Mouse (Mus musculus): ENCODE measurements around the gene Gm26741. TPM values are rescaled to one million over a fixed set of nuclear protein-coding genes. Genes with fewer than 3 reads are reported as not detected.
"Not testable (repeated sequence)": the region's sequence is repeated elsewhere in the genome, so short reads cannot be mapped to it uniquely, and the experiment has no call there.

Gm26741 gene
- not detected in 2 replicates for polyA plus RNA-seq (2015; fragmentation: Nextera tagmentation; extraction: Ambion mirVana)

DNA sequence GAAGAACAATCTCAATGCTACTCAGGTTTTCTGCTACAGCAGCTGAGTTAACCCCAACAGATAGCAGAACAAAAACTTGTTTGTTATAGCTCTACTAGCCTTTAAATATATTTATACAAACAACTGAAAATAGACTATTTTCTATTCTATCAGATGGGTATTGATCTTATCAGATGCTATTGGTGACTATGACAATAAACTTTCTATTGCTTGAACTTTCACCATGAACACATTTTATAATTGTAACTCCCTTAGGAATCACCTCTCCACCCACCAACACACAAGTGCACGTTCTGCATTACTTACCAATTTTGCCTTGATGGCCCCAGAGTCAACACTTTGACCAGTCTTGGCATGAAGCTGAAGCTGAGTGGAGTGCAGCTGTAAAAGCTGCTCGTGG lies at the start of gene Gm26741:
TSS of gene Gm26741 (plus strand) at position 301 of the 400 bp plus-strand sequence.
- H3K27me3 ChIP-seq (ENCODE audit: control insufficient read depth, insufficient read depth, low read length): no peaks in the 10 kb centered on the region
- WGBS: 71% methylated on average over 2 of the region's 2 CpGs
- H3K9ac ChIP-seq (ENCODE audit: low read length): no peak within 1 kb of the TSS
- H3K36me3 ChIP-seq (ENCODE audit: control insufficient read depth, insufficient read depth, low read length): no peaks in the 10 kb centered on the region
- H3K9me3 ChIP-seq (replicated peaks; ENCODE audit: control insufficient read depth, low read length): no peaks in the 10 kb centered on the region
- H3K4me3 ChIP-seq (replicated peaks; ENCODE audit: low read length): no peak within 1 kb of the TSS
- H3K4me1 ChIP-seq (ENCODE audit: control insufficient read depth, insufficient read depth, low read length): no peaks in the 10 kb centered on the region
- no peak within 1 kb of the TSS for H3K27ac ChIP-seq (ENCODE audit: low read length)
- no peak for ATAC-seq (ENCODE audit: insufficient read depth, low FRiP score)
- no peak within 1 kb of the TSS for H3K4me2 ChIP-seq (ENCODE audit: low read depth, low read length)

DNA sequence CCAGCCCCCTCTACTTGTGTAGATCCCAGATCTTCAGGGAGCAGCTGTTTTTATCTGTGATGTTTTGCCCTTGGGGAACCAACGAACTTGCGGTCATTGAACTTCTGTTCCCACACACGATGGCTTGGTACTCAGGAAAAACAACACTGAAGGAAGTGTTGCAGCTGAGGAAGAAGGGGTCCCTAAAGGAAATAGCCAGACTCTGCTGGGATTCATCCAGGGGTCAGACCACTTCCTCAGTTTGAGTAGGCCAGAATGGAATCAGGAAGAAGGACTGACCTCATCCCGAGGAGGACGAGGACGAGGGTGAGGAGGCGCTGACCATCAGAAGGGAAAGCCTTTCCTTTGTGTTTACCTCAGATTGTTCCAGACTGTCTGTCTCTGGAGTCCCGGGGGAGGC lies 49.4 kb upstream of the Gm26741 start:
- peaks cover 19% of the 10 kb centered on the region for H3K36me3 ChIP-seq (ENCODE audit: control insufficient read depth, insufficient read depth, low read length)
- H3K9me3 ChIP-seq (replicated peaks; ENCODE audit: control insufficient read depth, low read length): no peaks in the 10 kb centered on the region
- no peak overlapping the region for H3K9ac ChIP-seq (ENCODE audit: low read length)
- H3K27ac ChIP-seq (ENCODE audit: low read length): no peak overlapping the region
- ATAC-seq (ENCODE audit: insufficient read depth, low FRiP score): peak; percentile 58; the same call in 1 of the 2 replicates
- no peaks in the 10 kb centered on the region for H3K27me3 ChIP-seq (ENCODE audit: control insufficient read depth, insufficient read depth, low read length)
- 65% methylated on average over 8 of the region's 8 CpGs for WGBS
- no peaks in the 10 kb centered on the region for H3K4me1 ChIP-seq (ENCODE audit: control insufficient read depth, insufficient read depth, low read length)
- H3K4me3 ChIP-seq (replicated peaks; ENCODE audit: low read length): no peak overlapping the region
- no peak overlapping the region for H3K4me2 ChIP-seq (ENCODE audit: low read depth, low read length)

DNA sequence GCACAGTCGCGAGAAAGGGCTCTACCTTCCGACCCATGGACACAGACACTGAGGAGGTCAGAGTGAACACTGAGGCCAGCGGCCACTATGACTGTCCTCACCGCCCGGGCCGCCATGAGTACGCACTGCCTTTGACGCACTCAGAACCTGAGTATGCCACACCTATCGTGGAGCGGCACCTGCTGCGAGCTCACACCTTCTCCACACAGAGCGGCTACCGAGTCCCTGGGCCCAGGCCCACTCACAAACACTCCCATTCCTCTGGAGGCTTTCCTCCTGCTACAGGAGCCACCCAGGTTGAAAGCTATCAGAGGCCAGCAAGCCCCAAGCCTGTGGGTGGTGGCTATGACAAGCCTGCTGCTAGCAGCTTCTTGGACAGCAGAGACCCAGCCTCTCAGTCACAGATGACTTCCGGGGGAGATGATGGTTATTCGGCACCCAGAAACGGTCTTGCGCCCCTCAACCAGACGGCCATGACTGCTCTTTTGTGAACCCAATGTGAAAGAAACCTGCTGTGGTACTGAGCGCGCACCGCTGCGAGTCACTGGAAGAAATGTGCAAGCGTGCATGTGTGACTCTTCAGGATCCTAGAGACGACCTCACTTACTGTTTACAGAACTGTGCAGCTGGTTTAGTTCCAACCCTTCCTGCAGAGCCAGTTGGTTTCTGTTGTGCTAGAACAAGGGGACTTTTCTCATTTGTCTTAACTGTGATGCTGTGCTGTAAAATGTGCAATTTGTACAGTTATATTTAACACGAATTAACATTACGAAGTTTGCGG lies 38.9 kb upstream of the Gm26741 start:
- ATAC-seq (ENCODE audit: insufficient read depth, low FRiP score): no peak
- Histone ChIP-seq H3K27ac (ENCODE audit: low read length) (no peak overlapping the region), H3K4me2 (ENCODE audit: low read depth, low read length) (no peak overlapping the region), H3K27me3 (ENCODE audit: control insufficient read depth, insufficient read depth, low read length) (no peaks in the 10 kb centered on the region), H3K36me3 (ENCODE audit: control insufficient read depth, insufficient read depth, low read length) (no peaks in the 10 kb centered on the region; the same call in 1 of the 2 replicates), H3K9ac (ENCODE audit: low read length) (no peak overlapping the region), H3K4me3 (replicated peaks; ENCODE audit: low read length) (no peak overlapping the region), H3K9me3 (replicated peaks; ENCODE audit: control insufficient read depth, low read length) (no peaks in the 10 kb centered on the region), H3K4me1 (ENCODE audit: control insufficient read depth, insufficient read depth, low read length) (no peaks in the 10 kb centered on the region)
- WGBS: 80% methylated on average over 28 of the region's 28 CpGs

DNA sequence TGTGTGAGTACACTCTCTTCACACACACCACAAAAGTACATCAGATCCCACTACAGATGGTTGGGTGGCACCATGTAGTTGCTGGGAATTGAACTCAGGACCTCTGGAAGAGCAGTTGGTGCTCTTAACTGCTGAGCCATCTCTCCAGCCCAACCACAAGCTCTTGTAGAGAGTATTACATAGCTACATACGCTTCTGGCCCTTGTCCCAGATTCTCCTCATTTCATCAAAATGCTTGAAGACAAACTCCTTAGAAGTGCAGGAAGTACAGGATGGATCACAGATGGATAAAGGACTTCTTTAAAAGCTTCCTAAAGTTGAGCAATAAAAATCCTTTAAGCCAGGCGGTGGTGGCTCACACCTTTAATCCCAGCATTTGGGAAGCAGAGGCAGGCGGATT lies 36.6 kb upstream of the Gm26741 start:
- Histone ChIP-seq H3K4me3 (replicated peaks; ENCODE audit: low read length) (no peak overlapping the region), H3K27me3 (ENCODE audit: control insufficient read depth, insufficient read depth, low read length) (no peaks in the 10 kb centered on the region), H3K9me3 (replicated peaks; ENCODE audit: control insufficient read depth, low read length) (no peaks in the 10 kb centered on the region), H3K27ac (ENCODE audit: low read length) (no peak overlapping the region), H3K36me3 (ENCODE audit: control insufficient read depth, insufficient read depth, low read length) (no peaks in the 10 kb centered on the region; the same call in 1 of the 2 replicates), H3K4me2 (ENCODE audit: low read depth, low read length) (no peak overlapping the region), H3K4me1 (ENCODE audit: control insufficient read depth, insufficient read depth, low read length) (no peaks in the 10 kb centered on the region), H3K9ac (ENCODE audit: low read length) (no peak overlapping the region)
- 90% methylated on average over 3 of the region's 3 CpGs for WGBS
- ATAC-seq (ENCODE audit: insufficient read depth, low FRiP score): no peak

- Histone ChIP-seq H3K9me3 (replicated peaks; ENCODE audit: control insufficient read depth, low read length) (no peaks in the 10 kb centered on the region), H3K9ac (ENCODE audit: low read length) (no peak overlapping the region), H3K4me3 (replicated peaks; ENCODE audit: low read length) (no peak overlapping the region), H3K27me3 (ENCODE audit: control insufficient read depth, insufficient read depth, low read length) (no peaks in the 10 kb centered on the region), H3K27ac (ENCODE audit: low read length) (no peak overlapping the region), H3K4me2 (ENCODE audit: low read depth, low read length) (no peak overlapping the region), H3K4me1 (ENCODE audit: control insufficient read depth, insufficient read depth, low read length) (no peaks in the 10 kb centered on the region), H3K36me3 (ENCODE audit: control insufficient read depth, insufficient read depth, low read length) (no peaks in the 10 kb centered on the region; the same call in 1 of the 2 replicates)
- 0% methylated on average over 1 of the region's 1 CpGs for WGBS
- no peak for ATAC-seq (ENCODE audit: insufficient read depth, low FRiP score)
These were observed 27.6 kb upstream of the Gm26741 start for GRCm38 (mm10) chr10:52331007-52331406.

DNA sequence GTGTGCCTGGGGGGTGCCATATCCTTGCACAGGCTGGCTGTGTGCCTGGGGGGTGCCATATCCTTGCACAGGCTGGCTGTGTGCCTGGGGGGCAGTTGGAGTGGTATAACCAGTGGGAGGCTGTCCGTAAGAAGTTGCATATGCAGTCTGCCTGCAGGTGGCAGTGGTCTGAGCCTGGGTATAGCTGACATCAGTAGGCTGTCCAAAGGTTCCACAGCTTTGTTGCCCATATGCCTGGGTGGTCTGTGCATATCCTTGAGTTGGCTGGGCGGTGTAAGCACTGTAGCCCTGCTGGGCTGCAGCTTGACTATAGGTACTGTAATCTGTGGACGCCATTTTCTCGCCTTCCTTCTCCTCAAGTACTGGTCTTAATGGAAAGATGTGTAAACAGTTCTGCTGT lies 15.2 kb upstream of the Gm26741 start:
- not testable (repeated sequence) for H3K9ac ChIP-seq (ENCODE audit: low read length); H3K27ac ChIP-seq (ENCODE audit: low read length); H3K4me2 ChIP-seq (ENCODE audit: low read depth, low read length); H3K9me3 ChIP-seq (replicated peaks; ENCODE audit: control insufficient read depth, low read length); H3K4me3 ChIP-seq (replicated peaks; ENCODE audit: low read length); H3K4me1 ChIP-seq (ENCODE audit: control insufficient read depth, insufficient read depth, low read length); H3K27me3 ChIP-seq (ENCODE audit: control insufficient read depth, insufficient read depth, low read length); ATAC-seq (ENCODE audit: insufficient read depth, low FRiP score)
- H3K36me3 ChIP-seq (ENCODE audit: control insufficient read depth, insufficient read depth, low read length): peaks cover 23% of the 10 kb centered on the region
- 93% methylated on average over 4 of the region's 4 CpGs for WGBS

- Histone ChIP-seq H3K27ac (ENCODE audit: low read length) (no peak overlapping the region), H3K9ac (ENCODE audit: low read length) (no peak overlapping the region), H3K36me3 (ENCODE audit: control insufficient read depth, insufficient read depth, low read length) (peaks cover 9% of the 10 kb centered on the region; the same call in 1 of the 2 replicates), H3K27me3 (ENCODE audit: control insufficient read depth, insufficient read depth, low read length) (no peaks in the 10 kb centered on the region), H3K4me1 (ENCODE audit: control insufficient read depth, insufficient read depth, low read length) (no peaks in the 10 kb centered on the region), H3K4me2 (ENCODE audit: low read depth, low read length) (no peak overlapping the region), H3K9me3 (replicated peaks; ENCODE audit: control insufficient read depth, low read length) (no peaks in the 10 kb centered on the region), H3K4me3 (replicated peaks; ENCODE audit: low read length) (no peak overlapping the region)
- WGBS: 76% methylated on average over 9 of the region's 9 CpGs
- no peak for ATAC-seq (ENCODE audit: insufficient read depth, low FRiP score)
These were observed 5.4 kb upstream of the Gm26741 start for GRCm38 (mm10) chr10:52353184-52353583.

- H3K27ac ChIP-seq (ENCODE audit: low read length): no peak overlapping the region
- H3K27me3 ChIP-seq (ENCODE audit: control insufficient read depth, insufficient read depth, low read length): no peaks in the 10 kb centered on the region
- no peak overlapping the region for H3K4me3 ChIP-seq (replicated peaks; ENCODE audit: low read length)
- H3K4me1 ChIP-seq (ENCODE audit: control insufficient read depth, insufficient read depth, low read length): no peaks in the 10 kb centered on the region
- H3K4me2 ChIP-seq (ENCODE audit: low read depth, low read length): no peak overlapping the region
- H3K36me3 ChIP-seq (ENCODE audit: control insufficient read depth, insufficient read depth, low read length): no peaks in the 10 kb centered on the region
- no peak overlapping the region for H3K9ac ChIP-seq (ENCODE audit: low read length)
- no peak for ATAC-seq (ENCODE audit: insufficient read depth, low FRiP score)
- WGBS: 96% methylated on average over 4 of the region's 4 CpGs
- no peaks in the 10 kb centered on the region for H3K9me3 ChIP-seq (replicated peaks; ENCODE audit: control insufficient read depth, low read length)
These were observed 1.7 kb downstream of the Gm26741 start for GRCm38 (mm10) chr10:52360241-52360735.

GRCm38 (mm10) chr10:52360862-52361609 lies 2.5 kb downstream of the Gm26741 start:
- WGBS: 87% methylated on average over 9 of the region's 9 CpGs
- Histone ChIP-seq H3K4me3 (replicated peaks; ENCODE audit: low read length) (no peak overlapping the region), H3K9ac (ENCODE audit: low read length) (no peak overlapping the region), H3K36me3 (ENCODE audit: control insufficient read depth, insufficient read depth, low read length) (no peaks in the 10 kb centered on the region), H3K4me2 (ENCODE audit: low read depth, low read length) (no peak overlapping the region), H3K4me1 (ENCODE audit: control insufficient read depth, insufficient read depth, low read length) (no peaks in the 10 kb centered on the region), H3K27me3 (ENCODE audit: control insufficient read depth, insufficient read depth, low read length) (no peaks in the 10 kb centered on the region), H3K27ac (ENCODE audit: low read length) (no peak overlapping the region), H3K9me3 (replicated peaks; ENCODE audit: control insufficient read depth, low read length) (no peaks in the 10 kb centered on the region)
- ATAC-seq (ENCODE audit: insufficient read depth, low FRiP score): no peak

All from stomach, embryonic 16.5 days (tissue).